Mouse (Mus musculus) kidney, embryonic 15.5 days (tissue): ENCODE measurements around the gene Speer4d. TPM values are rescaled to one million over a fixed set of nuclear protein-coding genes. Genes with fewer than 3 reads are reported as not detected.
"Not testable (repeated sequence)": the region's sequence is repeated elsewhere in the genome, so short reads cannot be mapped to it uniquely, and the experiment has no call there.

Experiments used
- ATAC-seq: fragments of 200-750 bp; cut with Nextera tagmentation; replicated peaks from 2 replicates; pipeline ENCODE4 v1.8.0; 2017; ENCODE audit warnings: moderate TSS enrichment; ENCODE audit not compliant: low FRiP score
- H3K27ac ChIP-seq: fragments of 300-500 bp; sonication (generic); 2 replicates; pipeline ENCODE4 v1.5.1; 2015; ENCODE audit warnings: mild to moderate bottlenecking, inconsistent platforms
- H3K27me3 ChIP-seq: fragments of 300-500 bp; sonication (generic); 2 replicates; pipeline ENCODE4 v1.6.1; 2015; ENCODE audit warnings: inconsistent platforms
- H3K36me3 ChIP-seq: fragments of 300-500 bp; sonication (generic); 2 replicates; pipeline ENCODE4 v1.6.1; 2015; ENCODE audit warnings: inconsistent platforms
- H3K4me1 ChIP-seq: fragments of 300-500 bp; sonication (generic); 2 replicates; pipeline ENCODE4 v1.6.1; 2015; ENCODE audit warnings: inconsistent platforms
- H3K4me2 ChIP-seq: fragments of 300-500 bp; sonication (generic); 2 replicates; pipeline ENCODE4 v1.6.1; 2015; ENCODE audit warnings: moderate library complexity, mild to moderate bottlenecking, inconsistent platforms
- H3K4me3 ChIP-seq: fragments of 300-500 bp; sonication (generic); replicated peaks from 2 replicates; pipeline ENCODE4 v1.5.1; 2015; ENCODE audit warnings: mild to moderate bottlenecking, inconsistent platforms
- H3K9ac ChIP-seq: fragments of 300-500 bp; sonication (generic); 2 replicates; pipeline ENCODE4 v1.6.1; 2015; ENCODE audit warnings: mild to moderate bottlenecking, inconsistent platforms
- H3K9me3 ChIP-seq: fragments of 300-500 bp; sonication (generic); replicated peaks from 2 replicates; pipeline ENCODE4 v1.6.1; 2016; ENCODE audit warnings: inconsistent platforms
- WGBS: fragments of 180-500 bp; shearing (Covaris S2); methylation state at CpG from one replicate; pipeline ENCODE4 v1.1.7; 2015; ENCODE audit warnings: mixed read lengths; 5-methylcytosine and 5-hydroxymethylcytosine counted together
- polyA plus RNA-seq: library from polyadenylated mRNA; unstranded; fragments of >200 nt; fragmentation: Nextera tagmentation; extraction: Ambion mirVana; gene quantifications from 2 replicates; pipeline ENCODE4 v1.2.1, GENCODE M21; 2015

The Speer4d gene
- polyA plus RNA-seq: not detected in 2 replicates

DNA sequence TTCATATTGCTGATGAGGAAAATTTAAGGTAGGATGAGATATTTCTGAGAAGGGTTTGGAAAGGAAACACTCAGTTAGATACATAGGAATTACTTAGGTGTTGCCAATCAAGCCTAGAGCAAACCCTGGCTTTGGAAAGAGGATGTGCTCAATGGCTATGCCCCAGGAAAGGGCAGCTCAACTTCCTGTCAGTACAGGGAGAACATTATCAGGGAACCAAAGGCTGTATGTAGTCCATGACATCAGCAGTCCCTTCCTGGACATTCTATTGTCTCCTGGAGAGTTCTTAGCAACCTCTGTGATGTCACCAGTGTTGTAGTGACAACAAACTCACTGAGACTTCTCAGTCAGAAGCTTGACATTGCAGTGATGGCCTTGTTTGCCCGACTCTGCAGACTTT is at the start of gene Speer4d:
Gene Speer4d, plus strand, starts transcription at position 301 of the 400 bp plus-strand sequence.
- WGBS: 69% methylated on average over 1 of the region's 1 CpGs
- H3K4me2 ChIP-seq, H3K27me3 ChIP-seq, H3K9me3 ChIP-seq, ATAC-seq, H3K36me3 ChIP-seq, H3K4me1 ChIP-seq, H3K27ac ChIP-seq, H3K4me3 ChIP-seq, H3K9ac ChIP-seq: not testable (repeated sequence)

DNA sequence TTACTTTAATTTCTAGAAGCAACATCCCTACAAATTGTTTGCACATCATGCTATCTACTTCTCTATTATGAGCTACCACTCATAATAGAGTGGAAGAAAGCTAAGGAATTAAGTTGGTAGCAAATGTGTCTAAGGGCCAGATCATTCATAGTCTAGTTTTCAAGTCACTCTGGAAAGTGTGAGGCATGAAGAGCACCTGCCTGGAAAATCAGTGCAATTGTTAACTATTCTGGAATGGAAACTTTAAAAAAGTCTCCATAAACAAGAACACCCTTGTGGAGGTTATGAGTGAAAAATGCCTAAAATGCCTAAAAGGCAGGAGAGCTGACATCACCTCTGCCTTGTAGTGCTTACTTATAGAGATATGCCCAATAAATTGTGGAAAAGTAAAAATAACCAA is 45.1 kb upstream of the Speer4d start:
- not testable (repeated sequence) for H3K4me2 ChIP-seq, H3K36me3 ChIP-seq, H3K27ac ChIP-seq, H3K27me3 ChIP-seq, ATAC-seq, H3K4me3 ChIP-seq, H3K9ac ChIP-seq, H3K9me3 ChIP-seq, H3K4me1 ChIP-seq

DNA sequence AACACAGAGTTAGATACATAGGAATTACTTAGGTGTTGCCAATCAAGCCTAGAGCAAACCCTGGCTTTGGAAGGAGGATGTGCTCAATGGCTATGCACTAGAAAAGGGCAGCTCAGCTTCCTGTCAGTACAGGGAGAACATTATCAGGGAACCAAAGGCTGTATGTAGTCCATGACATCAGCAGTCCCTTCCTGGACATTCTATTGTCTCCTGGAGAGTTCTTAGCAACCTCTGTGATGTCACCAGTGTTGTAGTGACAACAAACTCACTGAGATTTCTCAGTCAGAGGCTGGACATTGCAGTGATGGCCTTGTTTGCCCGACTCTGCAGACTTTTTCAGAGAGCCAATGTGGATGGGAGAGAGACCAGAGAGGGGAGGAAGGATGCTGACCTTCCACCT is 41.8 kb upstream of the Speer4d start, which contains the start of gene Gm21083:
Gene Gm21083, plus strand, starts transcription at position 301 of the 400 bp plus-strand sequence.
- not testable (repeated sequence) for H3K4me3 ChIP-seq, ATAC-seq, H3K36me3 ChIP-seq, H3K4me2 ChIP-seq, H3K27ac ChIP-seq, H3K4me1 ChIP-seq, H3K27me3 ChIP-seq, H3K9ac ChIP-seq, H3K9me3 ChIP-seq
- WGBS: 60% methylated on average over 1 of the region's 1 CpGs

DNA sequence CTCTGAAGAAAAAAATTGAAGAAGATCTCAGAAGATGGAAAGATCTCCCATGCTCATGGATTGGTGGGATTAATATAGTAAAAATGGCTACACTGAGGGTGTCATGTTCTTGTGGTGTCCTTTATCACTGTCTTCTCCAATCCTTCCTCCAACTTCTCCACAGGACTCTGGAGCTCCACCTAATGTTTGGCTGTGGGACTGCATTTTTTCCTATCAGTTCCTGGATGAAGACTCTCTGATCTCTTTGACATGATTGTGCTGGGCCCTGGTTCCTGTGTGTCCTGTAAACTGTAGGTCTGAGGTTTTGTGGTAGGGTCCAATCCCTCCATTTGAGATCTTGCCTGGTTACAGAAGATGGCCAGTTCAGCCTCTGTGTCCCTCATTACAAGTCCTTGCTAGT is 32.5 kb upstream of the Speer4d start:
- H3K4me1 ChIP-seq, H3K9ac ChIP-seq, H3K27me3 ChIP-seq, H3K4me3 ChIP-seq, H3K27ac ChIP-seq, ATAC-seq, H3K4me2 ChIP-seq, H3K9me3 ChIP-seq, H3K36me3 ChIP-seq: not testable (repeated sequence)

DNA sequence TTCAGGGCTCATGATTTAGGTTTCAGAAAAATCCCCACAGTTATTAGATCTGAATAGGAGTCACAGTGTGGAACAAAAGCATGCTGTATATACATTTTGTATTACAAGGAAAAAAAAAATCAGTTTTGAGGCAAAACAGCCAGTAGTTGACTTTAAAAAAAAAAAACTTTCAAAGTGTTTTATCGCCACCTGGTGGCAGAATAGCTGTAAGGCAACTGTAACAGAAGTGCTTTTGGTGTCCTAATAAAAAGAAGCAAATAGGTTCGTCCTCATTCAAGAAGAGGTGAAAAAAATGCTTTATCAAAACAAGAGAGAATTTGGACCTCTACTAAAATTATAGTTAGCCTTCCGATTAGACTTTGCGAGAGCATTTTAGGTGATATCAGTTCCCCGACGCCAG is 30.6 kb upstream of the Speer4d start:
- not testable (repeated sequence) for H3K4me2 ChIP-seq, H3K36me3 ChIP-seq, H3K4me1 ChIP-seq, H3K27ac ChIP-seq, H3K27me3 ChIP-seq, H3K9me3 ChIP-seq, ATAC-seq, H3K9ac ChIP-seq, H3K4me3 ChIP-seq
- 31% methylated on average over 6 of the region's 6 CpGs for WGBS

DNA sequence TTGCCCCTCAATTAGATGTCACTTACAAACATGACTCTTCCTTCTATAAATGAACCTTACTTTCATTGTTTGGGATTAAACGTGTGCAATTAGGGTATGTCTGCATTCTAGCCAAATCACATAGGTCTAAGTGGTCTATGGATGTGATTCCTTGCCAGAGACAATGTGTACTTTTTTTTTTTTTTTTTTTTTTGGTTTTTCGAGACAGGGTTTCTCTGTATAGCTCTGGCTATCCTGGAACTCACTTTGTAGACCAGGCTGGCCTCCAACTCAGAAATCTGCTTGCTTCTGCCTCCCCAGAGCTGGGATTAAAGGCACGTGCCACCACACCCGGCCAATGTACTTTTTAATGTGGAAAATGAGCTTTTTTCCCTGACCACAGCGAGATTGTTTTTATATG is 28.2 kb upstream of the Speer4d start:
- H3K27ac ChIP-seq, H3K4me1 ChIP-seq, ATAC-seq, H3K9me3 ChIP-seq, H3K4me3 ChIP-seq, H3K36me3 ChIP-seq, H3K4me2 ChIP-seq, H3K9ac ChIP-seq, H3K27me3 ChIP-seq: not testable (repeated sequence)
- WGBS: 63% methylated on average over 5 of the region's 5 CpGs

DNA sequence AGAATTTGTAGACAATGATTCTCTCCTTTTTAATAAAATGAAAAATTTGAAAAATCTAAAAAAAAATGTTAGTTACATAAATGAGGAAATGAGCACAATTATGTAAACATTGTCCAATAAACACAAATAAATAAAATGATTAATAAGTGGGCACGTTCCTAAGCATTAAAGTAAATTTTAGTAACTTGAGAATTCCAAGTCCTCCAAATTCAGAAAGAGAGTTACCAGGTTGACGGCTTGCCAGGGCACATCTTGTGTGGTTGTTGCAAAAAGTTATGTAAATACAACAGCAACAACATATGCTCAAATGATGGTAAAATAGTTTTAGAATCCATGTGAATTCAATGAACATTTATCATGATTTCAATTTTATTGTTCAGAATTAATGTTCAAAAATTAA is 27.3 kb upstream of the Speer4d start:
- not testable (repeated sequence) for H3K4me2 ChIP-seq, H3K36me3 ChIP-seq, H3K4me1 ChIP-seq, H3K4me3 ChIP-seq, H3K9ac ChIP-seq, H3K27me3 ChIP-seq, H3K27ac ChIP-seq, H3K9me3 ChIP-seq
- 74% methylated on average over 2 of the region's 2 CpGs for WGBS
- ATAC-seq: peak; percentile 52; the same call in 1 of the 2 replicates

DNA sequence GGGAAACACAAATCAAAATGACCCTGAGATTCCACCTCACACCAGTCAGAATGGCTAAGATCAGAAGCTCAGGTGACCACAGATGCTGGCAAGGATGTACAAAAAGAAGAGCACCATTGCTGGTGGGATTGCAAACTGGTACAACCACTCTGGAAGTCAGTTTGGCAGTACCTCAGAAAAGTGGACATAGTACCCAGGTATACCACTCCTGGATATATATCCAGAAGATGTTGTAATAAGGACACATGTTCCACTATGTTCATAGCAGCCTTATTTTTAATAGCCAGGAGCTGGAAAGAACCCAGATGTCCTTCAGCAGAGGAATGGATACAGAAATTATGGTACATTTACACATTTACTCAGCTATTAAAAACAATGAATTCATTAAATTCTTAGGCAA is 20.0 kb upstream of the Speer4d start:
- not testable (repeated sequence) for H3K27me3 ChIP-seq

DNA sequence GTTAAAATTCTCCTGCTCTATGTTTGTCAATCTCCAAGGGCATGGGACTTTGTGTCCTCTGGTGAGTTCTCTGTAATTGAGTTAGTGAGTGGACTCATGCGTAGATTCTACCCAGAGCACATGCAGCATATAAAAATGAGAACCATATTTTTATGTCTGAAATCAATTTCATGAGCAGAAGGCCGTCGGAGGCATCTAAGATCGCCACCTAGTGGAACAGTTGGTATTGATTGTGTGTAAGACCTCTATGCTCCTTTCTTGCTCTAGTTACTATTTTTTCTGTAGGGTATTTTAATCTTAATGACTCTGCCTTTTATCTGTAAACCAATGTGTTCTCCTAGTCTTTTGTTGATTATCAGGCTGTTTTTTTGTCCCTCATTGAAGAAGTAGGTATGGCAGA is 18.5 kb upstream of the Speer4d start:
- not testable (repeated sequence) for H3K4me1 ChIP-seq, ATAC-seq, H3K9ac ChIP-seq, H3K36me3 ChIP-seq, H3K27me3 ChIP-seq, H3K4me2 ChIP-seq, H3K4me3 ChIP-seq, H3K27ac ChIP-seq
- H3K9me3 ChIP-seq: peaks cover 13% of the 10 kb centered on the region
- 36% methylated on average over 4 of the region's 4 CpGs for WGBS

More for the DNA sequence above, 20.0 kb upstream of the Speer4d start:
- H3K36me3 ChIP-seq, ATAC-seq, H3K4me1 ChIP-seq, H3K4me2 ChIP-seq, H3K9ac ChIP-seq, H3K27ac ChIP-seq, H3K4me3 ChIP-seq: not testable (repeated sequence)
- peaks cover 17% of the 10 kb centered on the region for H3K9me3 ChIP-seq

DNA sequence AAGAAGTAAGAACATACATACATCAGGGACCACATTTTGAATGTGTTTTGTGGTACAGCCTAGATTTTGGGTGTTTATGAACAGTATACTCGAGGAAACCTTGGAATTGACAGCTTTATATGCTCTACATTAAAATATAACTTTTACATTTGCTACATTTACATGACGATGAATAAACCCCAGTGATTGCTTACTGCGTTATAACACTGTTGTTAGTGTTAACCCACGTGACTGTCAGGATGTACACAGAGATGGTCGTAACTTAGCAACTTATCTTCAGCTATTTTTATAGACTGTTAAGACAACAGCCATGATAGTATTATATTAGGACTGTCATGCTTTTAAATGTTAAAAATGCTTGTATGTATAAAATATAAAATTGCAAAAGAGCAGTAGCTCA is 17.4 kb upstream of the Speer4d start:
- H3K4me1 ChIP-seq, H3K27me3 ChIP-seq, H3K9ac ChIP-seq, H3K36me3 ChIP-seq, H3K4me2 ChIP-seq, H3K4me3 ChIP-seq, H3K27ac ChIP-seq: not testable (repeated sequence)
- H3K9me3 ChIP-seq: peaks cover 12% of the 10 kb centered on the region
- ATAC-seq: peak; percentile 65; the same call in 1 of the 2 replicates
- 61% methylated on average over 5 of the region's 5 CpGs for WGBS

DNA sequence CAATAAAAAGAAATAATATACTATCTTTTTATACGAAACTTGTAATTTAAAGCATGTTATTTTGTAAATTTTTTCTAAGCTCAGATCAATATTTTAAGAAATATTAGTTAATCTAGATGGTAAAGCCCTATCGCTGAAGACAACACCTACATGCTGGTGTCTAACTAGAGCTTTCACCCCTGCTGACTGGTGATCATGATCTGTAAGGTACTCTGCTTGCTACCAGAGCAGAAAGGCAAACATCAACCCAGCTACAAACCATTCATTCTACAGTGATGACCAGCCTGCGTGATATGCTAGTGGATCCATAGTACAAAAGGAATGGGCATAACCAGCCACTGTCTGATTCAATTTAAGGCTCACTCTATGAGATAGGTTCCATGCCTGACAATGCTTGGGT is 16.9 kb upstream of the Speer4d start:
- H3K27ac ChIP-seq, H3K27me3 ChIP-seq, H3K4me3 ChIP-seq, H3K36me3 ChIP-seq, H3K4me1 ChIP-seq, H3K9ac ChIP-seq, H3K4me2 ChIP-seq: not testable (repeated sequence)
- ATAC-seq: peak; percentile 63
- WGBS: 79% methylated on average over 3 of the region's 3 CpGs
- peaks cover 17% of the 10 kb centered on the region for H3K9me3 ChIP-seq

DNA sequence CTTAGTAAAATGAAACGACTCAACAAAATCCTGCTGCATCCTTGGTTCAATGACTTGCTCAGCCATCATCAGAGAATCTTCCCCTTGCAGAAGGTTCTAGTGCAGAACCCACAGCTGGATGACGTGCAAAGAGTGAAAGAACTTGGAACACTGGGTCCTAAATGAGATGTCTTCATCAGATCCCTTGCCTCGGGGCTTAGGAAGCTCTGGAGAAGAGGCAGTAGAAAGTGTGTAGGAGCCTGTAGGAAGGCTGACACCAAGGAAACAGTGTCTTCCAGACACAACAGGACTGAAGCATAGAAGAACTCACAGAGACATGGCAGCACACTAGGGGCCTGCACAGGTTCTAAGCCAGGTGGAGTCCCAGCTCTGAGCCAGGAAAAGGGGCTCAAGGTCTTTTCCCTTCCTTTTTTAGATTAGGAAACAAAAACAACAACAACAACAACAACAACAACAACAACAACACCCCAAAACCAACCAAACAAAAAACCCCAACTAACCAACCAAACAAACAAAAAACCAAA is 16.4 kb upstream of the Speer4d start:
- not testable (repeated sequence) for H3K4me1 ChIP-seq, H3K36me3 ChIP-seq, H3K4me2 ChIP-seq, H3K9ac ChIP-seq, H3K27ac ChIP-seq, H3K4me3 ChIP-seq, ATAC-seq, H3K27me3 ChIP-seq
- peaks cover 18% of the 10 kb centered on the region for H3K9me3 ChIP-seq
- WGBS: 59% methylated on average over 3 of the region's 3 CpGs

DNA sequence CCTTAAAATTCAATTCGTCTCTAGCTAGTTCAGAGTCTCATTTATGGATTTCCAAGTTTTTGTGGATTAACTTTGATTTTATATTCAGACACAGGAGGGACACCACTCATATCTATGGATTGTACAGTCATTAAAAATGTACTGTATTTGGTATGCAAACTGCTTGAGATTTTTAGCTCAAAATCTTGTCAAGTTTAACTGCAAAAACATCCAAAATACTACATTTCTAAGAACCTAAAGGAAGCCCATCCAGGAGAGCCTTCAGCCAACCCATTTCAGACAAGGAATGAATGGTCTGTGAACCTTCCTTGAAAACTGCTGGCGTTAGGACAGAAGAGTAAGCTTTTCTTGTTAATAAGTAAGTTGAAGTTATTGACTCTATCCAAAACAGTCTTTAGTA is 15.9 kb upstream of the Speer4d start:
- H3K4me1 ChIP-seq, H3K27ac ChIP-seq, H3K4me2 ChIP-seq, H3K9ac ChIP-seq, ATAC-seq, H3K4me3 ChIP-seq, H3K36me3 ChIP-seq, H3K27me3 ChIP-seq: not testable (repeated sequence)
- H3K9me3 ChIP-seq: peaks cover 18% of the 10 kb centered on the region
- 62% methylated on average over 2 of the region's 2 CpGs for WGBS
